Mouse (Mus musculus) lung, embryonic 16.5 days (tissue): ENCODE results near the gene Mef2b. TPM values are rescaled to one million over a fixed set of nuclear protein-coding genes. Genes with fewer than 3 reads are reported as not detected.
"Not testable (repeated sequence)": the region's sequence is repeated elsewhere in the genome, so short reads cannot be mapped to it uniquely, and the experiment has no call there.

Experiments
- ATAC-seq: fragments of 200-750 bp; cut with Nextera tagmentation; 2 replicates; pipeline ENCODE4 v1.8.0; 2017; ENCODE audit warnings: low read depth, mild to moderate bottlenecking, moderate library complexity
- H3K27ac ChIP-seq: fragments of 300-500 bp; sonication (generic); 2 replicates; pipeline ENCODE4 v1.5.1; 2014; ENCODE audit warnings: mild to moderate bottlenecking, control low read depth, low read length
- H3K27me3 ChIP-seq: fragments of 300-500 bp; sonication (generic); 2 replicates; pipeline ENCODE4 v1.6.1; 2014; ENCODE audit warnings: low read depth, low read length, mixed read lengths; ENCODE audit not compliant: control insufficient read depth, insufficient read depth
- H3K36me3 ChIP-seq: fragments of 300-500 bp; sonication (generic); 2 replicates; pipeline ENCODE4 v1.6.1; 2014; ENCODE audit warnings: low read length; ENCODE audit not compliant: control insufficient read depth, insufficient read depth
- H3K4me1 ChIP-seq: fragments of 300-500 bp; sonication (generic); replicated peaks from 2 replicates; pipeline ENCODE4 v1.6.1; 2014; ENCODE audit warnings: low read length, mixed read lengths; ENCODE audit not compliant: control insufficient read depth, insufficient read depth
- H3K4me2 ChIP-seq: fragments of 300-500 bp; sonication (generic); 2 replicates; pipeline ENCODE4 v1.6.1; 2014; ENCODE audit warnings: low read depth, low read length, control low read depth
- H3K4me3 ChIP-seq: fragments of 300-500 bp; sonication (generic); 2 replicates; pipeline ENCODE4 v1.5.1; 2014; ENCODE audit warnings: mild to moderate bottlenecking, low read length, control low read depth
- H3K9ac ChIP-seq: fragments of 300-500 bp; sonication (generic); 2 replicates; pipeline ENCODE4 v1.6.1; 2014; ENCODE audit warnings: low read length, control low read depth
- H3K9me3 ChIP-seq: fragments of 300-500 bp; sonication (generic); 2 replicates; pipeline ENCODE4 v1.6.1; 2016; ENCODE audit warnings: low read length; ENCODE audit not compliant: control insufficient read depth
- WGBS: fragments of 180-500 bp; shearing (Covaris S2); extraction: QIAGEN DNeasy Blood & Tissue Kit; methylation state at CpG from one replicate; pipeline ENCODE4 v1.1.7; 2014; 5-methylcytosine and 5-hydroxymethylcytosine counted together
- polyA plus RNA-seq: library from polyadenylated mRNA; unstranded; fragments of >200 nt; fragmentation: Nextera tagmentation; extraction: Ambion mirVana; gene quantifications from 2 replicates; pipeline ENCODE4 v1.2.1, GENCODE M21; 2015

The Mef2b gene
- polyA plus RNA-seq, 1 experiment from 2014 or later, result 0.38 TPM

DNA sequence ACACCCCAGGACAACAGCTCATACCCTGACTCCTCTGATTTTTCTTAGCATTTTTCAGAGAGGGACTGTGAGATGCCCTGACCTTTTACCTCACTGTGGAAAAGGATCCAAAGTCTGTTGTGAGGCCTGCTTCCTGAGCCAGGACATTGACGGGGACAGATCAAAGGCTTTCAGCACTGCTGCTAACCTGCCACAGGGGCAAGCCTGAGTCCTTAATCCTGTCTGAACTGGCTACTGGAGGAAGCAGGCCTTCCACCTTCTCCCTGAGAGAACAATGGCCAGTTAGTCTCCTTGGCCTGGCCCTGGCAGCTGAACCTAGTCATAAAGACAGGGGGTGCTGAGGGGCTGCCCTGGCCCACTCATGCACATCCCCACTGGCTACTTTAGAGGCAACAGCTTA, 68.6 kb downstream of the Mef2b start:
- no peaks in the 10 kb centered on the region for H3K36me3 ChIP-seq
- no peak overlapping the region for H3K4me3 ChIP-seq
- no peak for ATAC-seq

DNA sequence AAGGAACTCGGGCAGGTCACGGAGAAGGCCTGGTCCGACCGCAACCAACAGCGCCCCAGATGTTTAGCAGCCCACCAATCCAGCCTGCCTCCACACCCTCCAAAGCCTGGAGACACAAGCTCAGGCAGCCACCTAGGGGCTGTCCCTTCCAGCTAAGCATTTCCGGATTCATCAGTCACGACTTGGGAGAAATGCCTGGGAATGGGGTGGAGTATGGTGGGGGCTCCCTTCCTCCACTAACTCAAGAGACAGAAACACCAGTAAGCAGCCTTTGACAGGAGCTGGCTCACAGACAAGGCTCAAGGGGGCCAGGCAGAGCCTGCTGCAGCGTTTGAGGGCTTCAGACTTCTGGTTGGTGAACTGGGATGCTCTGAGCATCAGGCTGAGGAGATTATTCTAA, 71.0 kb downstream of the Mef2b start:
- Histone ChIP-seq H3K4me3 (no peak overlapping the region), H3K4me1 (peaks cover 14% of the 10 kb centered on the region; the same call in 1 of the 2 replicates), H3K9ac (peak overlapping the region; percentile 36; the same call in 1 of the 2 replicates), H3K27ac (no peak overlapping the region), H3K36me3 (no peaks in the 10 kb centered on the region), H3K27me3 (no peaks in the 10 kb centered on the region), H3K9me3 (no peaks in the 10 kb centered on the region), H3K4me2 (peak overlapping the region; percentile 29; the same call in 1 of the 2 replicates)
- ATAC-seq, result no peak
- 16% methylated on average over 8 of the region's 8 CpGs for WGBS

More for the DNA sequence above, 68.6 kb downstream of the Mef2b start:
- Histone ChIP-seq H3K9me3 (no peaks in the 10 kb centered on the region), H3K4me2 (no peak overlapping the region), H3K27me3 (no peaks in the 10 kb centered on the region), H3K27ac (no peak overlapping the region), H3K9ac (no peak overlapping the region), H3K4me1 (peaks cover 12% of the 10 kb centered on the region; the same call in 1 of the 2 replicates)
- 45% methylated on average over 1 of the region's 1 CpGs for WGBS

DNA sequence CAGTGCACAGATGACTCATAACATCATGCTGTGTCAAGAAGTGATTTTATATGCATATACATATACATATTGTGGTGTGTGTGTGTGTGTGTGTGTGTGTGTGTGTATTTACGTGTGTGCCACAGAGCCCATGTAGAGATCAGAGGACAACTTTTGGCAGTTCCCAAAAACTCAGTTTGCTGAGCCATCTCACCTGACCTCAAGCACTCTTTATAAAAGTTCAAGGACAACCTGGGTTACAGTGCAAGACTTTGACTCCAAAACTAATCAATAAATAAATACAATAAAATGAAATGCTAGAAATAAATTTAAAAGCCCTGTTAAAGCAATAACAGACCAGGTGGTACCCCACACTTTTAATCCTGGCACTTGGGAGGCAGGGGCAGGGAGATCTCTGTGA, 71.8 kb downstream of the Mef2b start:
- H3K4me3 ChIP-seq, result peak overlapping the region; percentile 74
- peak overlapping the region; percentile 78 for H3K9ac ChIP-seq
- no peaks in the 10 kb centered on the region for H3K36me3 ChIP-seq
- H3K4me2 ChIP-seq, result peak overlapping the region; percentile 99
- no peak for ATAC-seq
- H3K4me1 ChIP-seq, result peaks cover 14% of the 10 kb centered on the region; the same call in 1 of the 2 replicates
- WGBS, result 88% methylated on average over 1 of the region's 1 CpGs
- H3K27me3 ChIP-seq, result no peaks in the 10 kb centered on the region
- H3K27ac ChIP-seq, result no peak overlapping the region
- no peaks in the 10 kb centered on the region for H3K9me3 ChIP-seq

DNA sequence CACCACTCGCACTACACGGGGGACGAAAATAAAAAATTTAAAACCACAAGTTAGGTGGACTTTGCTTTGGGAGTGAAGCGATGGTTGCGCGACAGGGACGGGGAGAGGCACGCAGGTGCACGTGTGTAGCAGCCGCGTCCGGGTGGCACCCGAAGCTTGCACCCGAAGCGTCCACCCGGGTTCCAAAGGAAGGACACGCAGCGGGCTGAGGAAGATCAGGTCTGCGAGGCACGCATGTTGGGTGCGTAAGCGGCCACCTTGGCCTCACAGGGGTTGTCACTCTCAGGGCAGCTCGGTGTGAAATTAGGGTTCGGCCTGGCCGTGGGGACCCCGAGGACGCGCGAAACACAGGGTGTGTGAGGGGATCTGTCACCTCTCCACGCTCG, 72.2 kb downstream of the Mef2b start:
- H3K4me2 ChIP-seq, result peak overlapping the region; percentile 99
- peak overlapping the region; percentile 78 for H3K9ac ChIP-seq
- no peaks in the 10 kb centered on the region for H3K27me3 ChIP-seq
- no peaks in the 10 kb centered on the region for H3K36me3 ChIP-seq
- no peaks in the 10 kb centered on the region for H3K9me3 ChIP-seq
- no peak overlapping the region for H3K27ac ChIP-seq
- WGBS, result under 1% methylated on average over 31 of the region's 31 CpGs
- no peak for ATAC-seq
- H3K4me1 ChIP-seq, result peaks cover 14% of the 10 kb centered on the region; the same call in 1 of the 2 replicates
- H3K4me3 ChIP-seq, result peak overlapping the region; percentile 74

DNA sequence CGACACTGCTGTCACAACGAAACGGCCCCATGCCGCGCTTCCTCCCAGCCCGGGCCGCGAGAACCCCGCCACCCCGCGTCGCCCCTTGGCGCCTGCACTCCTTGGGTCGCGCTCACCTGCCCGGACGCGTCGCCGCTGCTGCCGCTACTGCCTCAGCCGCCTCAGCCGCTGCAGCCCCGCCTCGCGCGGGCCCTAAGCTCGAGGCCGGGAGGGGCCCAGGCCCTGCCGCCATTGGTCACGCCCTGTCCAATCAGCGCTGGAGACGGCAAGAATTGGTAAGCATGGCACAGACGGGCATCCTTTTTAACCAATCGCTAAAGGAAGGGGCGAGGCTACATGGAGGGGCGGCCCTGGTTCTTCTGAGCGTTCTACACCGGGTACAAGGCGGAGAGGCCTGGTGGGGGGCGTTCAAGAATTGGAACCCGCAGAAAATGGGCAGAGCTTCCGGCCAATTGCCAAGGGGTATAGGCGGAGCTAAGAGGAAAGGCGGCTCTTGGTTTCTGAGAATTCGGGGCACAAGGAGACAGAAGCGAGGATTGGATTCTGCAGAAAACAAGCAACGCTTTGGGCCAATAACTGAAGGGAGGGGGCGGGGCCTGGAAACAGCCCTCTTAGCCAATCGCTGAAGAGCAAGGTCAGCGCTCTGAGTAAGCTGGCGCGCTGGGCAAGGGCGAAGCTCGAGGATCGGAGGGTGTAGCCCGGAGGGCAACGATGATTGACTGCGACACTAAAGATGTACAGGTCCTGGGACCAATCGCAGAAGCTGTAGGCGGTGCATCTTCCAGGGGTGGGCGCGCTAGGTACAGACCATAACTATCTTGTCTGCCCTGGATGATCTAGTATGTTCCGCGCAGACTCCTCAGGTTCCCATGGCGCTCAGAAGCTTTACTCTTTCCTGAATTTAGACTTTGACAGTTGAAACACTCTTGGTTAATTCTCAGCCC, 72.9 kb downstream of the Mef2b start, which contains the start of gene Slc25a42:
TSS of gene Slc25a42 (minus strand) at position 194 of the 944 bp plus-strand sequence.
- no peaks in the 10 kb centered on the region for H3K27me3 ChIP-seq
- peak within 1 kb of the TSS; percentile 99 for H3K4me2 ChIP-seq
- no peaks in the 10 kb centered on the region for H3K9me3 ChIP-seq
- under 1% methylated on average over 66 of the region's 66 CpGs for WGBS
- peak within 1 kb of the TSS; percentile 74 for H3K4me3 ChIP-seq
- H3K4me1 ChIP-seq, result peaks cover 14% of the 10 kb centered on the region; the same call in 1 of the 2 replicates
- H3K9ac ChIP-seq, result peak within 1 kb of the TSS; percentile 78
- peak; percentile 97 for ATAC-seq
- H3K36me3 ChIP-seq, result no peaks in the 10 kb centered on the region
- peak within 1 kb of the TSS; percentile 59 for H3K27ac ChIP-seq

DNA sequence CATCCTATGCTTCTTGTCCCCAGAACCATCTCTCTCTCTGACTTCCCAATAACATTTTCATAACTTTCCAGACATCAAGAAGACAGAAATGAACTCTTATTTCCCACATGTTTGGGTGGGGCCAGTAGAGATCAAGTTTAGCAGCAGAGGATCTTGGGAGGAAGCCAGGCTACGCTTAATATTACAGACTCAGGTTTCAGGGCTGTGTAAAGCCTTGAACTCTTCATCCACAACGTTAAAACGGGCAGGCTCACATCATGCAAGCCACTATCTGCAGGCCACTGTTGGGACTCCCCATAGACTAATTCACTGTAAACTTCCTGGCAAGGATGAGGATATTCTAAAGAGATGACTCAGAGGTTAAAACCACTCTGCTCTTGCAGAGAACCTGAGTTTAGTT, 74.9 kb downstream of the Mef2b start:
- H3K27ac ChIP-seq, result no peak overlapping the region

DNA sequence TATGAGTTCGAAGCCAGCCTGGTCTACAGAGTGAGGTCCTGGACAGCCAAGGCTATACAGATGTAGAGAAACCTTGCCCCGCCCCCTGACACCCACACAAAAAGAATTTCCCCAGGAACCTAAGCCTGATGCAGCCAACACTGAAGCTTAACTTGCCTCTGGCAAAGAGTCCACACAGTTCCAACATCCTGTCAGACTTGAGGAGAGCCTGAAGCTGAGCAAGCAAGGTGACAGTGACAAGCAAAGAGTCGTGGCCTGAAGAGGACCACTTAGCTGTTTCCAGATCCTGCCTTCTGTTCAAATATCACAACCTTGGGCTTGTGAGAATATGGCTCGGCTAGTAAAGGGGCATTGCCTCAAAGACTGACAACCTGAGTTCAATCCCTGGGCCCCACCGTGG, 75.6 kb downstream of the Mef2b start:
- no peak for ATAC-seq
- no peaks in the 10 kb centered on the region for H3K27me3 ChIP-seq
- H3K27ac ChIP-seq, result no peak overlapping the region
- no peak overlapping the region for H3K4me3 ChIP-seq
- H3K4me2 ChIP-seq, result no peak overlapping the region
- H3K4me1 ChIP-seq, result peaks cover 14% of the 10 kb centered on the region; the same call in 1 of the 2 replicates
- no peaks in the 10 kb centered on the region for H3K36me3 ChIP-seq
- no peak overlapping the region for H3K9ac ChIP-seq
- no peaks in the 10 kb centered on the region for H3K9me3 ChIP-seq
- 61% methylated on average over 5 of the region's 5 CpGs for WGBS

More for the DNA sequence above, 74.9 kb downstream of the Mef2b start:
- Histone ChIP-seq H3K9me3 (no peaks in the 10 kb centered on the region), H3K36me3 (no peaks in the 10 kb centered on the region), H3K9ac (no peak overlapping the region), H3K27me3 (no peaks in the 10 kb centered on the region), H3K4me3 (no peak overlapping the region), H3K4me2 (no peak overlapping the region), H3K4me1 (peaks cover 14% of the 10 kb centered on the region; the same call in 1 of the 2 replicates)
- WGBS, result 68% methylated on average over 3 of the region's 3 CpGs
- no peak for ATAC-seq

DNA sequence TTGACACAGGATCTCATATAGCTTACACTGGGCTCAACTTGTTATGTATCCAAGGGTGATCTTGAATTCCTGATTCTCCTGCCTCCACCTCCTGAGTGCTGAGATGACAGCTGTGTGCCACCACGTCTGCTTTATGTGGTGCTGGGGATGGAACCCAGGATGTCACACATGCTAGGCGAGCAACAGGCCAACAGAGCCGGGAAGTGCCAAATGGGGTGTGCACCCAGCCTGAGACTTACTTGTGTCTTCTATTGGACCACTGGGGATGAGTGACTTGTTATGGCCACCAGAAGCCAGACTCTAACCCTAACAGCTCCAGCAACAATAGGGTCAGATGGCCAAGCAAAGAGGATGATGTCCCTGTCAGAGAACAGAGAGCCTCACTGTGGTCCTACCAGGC, 76.7 kb downstream of the Mef2b start:
- not testable (repeated sequence) for H3K36me3 ChIP-seq, H3K9me3 ChIP-seq, ATAC-seq, H3K27ac ChIP-seq, H3K9ac ChIP-seq, H3K4me1 ChIP-seq, H3K4me2 ChIP-seq, H3K4me3 ChIP-seq, H3K27me3 ChIP-seq
- WGBS, result 58% methylated on average over 3 of the region's 3 CpGs

DNA sequence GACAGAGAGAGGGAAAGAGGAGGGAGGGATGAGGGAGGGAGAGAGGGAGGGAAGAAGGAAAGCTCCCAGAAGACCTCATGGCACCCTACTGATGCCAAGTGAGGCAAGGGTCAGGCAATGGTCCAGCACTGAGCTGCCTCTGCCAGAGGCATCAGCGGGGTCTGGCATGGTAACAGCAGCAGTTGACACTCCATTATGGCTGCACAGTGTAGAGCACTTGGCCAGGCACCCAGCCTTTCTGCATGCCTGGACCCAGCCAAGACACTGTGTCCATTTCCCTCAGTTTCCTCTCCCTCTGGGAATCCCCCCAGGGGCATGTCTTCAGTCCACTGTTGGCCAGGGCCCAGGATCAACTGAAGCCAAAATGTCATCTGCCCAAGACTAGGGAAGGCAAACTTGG, 77.1 kb downstream of the Mef2b start:
- no peak overlapping the region for H3K9ac ChIP-seq
- no peak overlapping the region for H3K4me3 ChIP-seq
- H3K27me3 ChIP-seq, result no peaks in the 10 kb centered on the region
- peak; percentile 17 for ATAC-seq
- H3K27ac ChIP-seq, result peak overlapping the region; percentile 2; the same call in 1 of the 2 replicates
- H3K4me1 ChIP-seq, result 0 out of 2 replicates have a peak, but pooled peaks cover 3% of the 10 kb centered on the region
- H3K9me3 ChIP-seq, result no peaks in the 10 kb centered on the region
- no peaks in the 10 kb centered on the region for H3K36me3 ChIP-seq
- no peak overlapping the region for H3K4me2 ChIP-seq
- WGBS, result 55% methylated on average over 1 of the region's 1 CpGs
